Mouse (Mus musculus) embryo, embryonic 11 days (tissue): ENCODE measurements around the gene Gm10382.
"Not testable (repeated sequence)": the region's sequence is repeated elsewhere in the genome, so short reads cannot be mapped to it uniquely, and the experiment has no call there.

Source experiments
- DNase-seq: peaks from one replicate; pipeline ENCODE4 v3.0.0-alpha.2; 2015

Gene Gm10382

GRCm38 (mm10) chr5:125393622-125394603 lies 4.8 kb downstream of the Gm10382 start:
- DNase-seq, result peak; percentile 93

GRCm38 (mm10) chr5:125395008-125395407 lies 5.9 kb downstream of the Gm10382 start:
- no peak for DNase-seq

GRCm38 (mm10) chr5:125400903-125401302 lies 11.8 kb downstream of the Gm10382 start:
- no peak for DNase-seq

GRCm38 (mm10) chr5:125402476-125402875 lies 13.4 kb downstream of the Gm10382 start:
- no peak for DNase-seq

GRCm38 (mm10) chr5:125402991-125403390 lies 13.9 kb downstream of the Gm10382 start:
- DNase-seq, result no peak

- peak; percentile 78 for DNase-seq
Observed at GRCm38 (mm10) chr5:125403481-125404465, 14.7 kb downstream of the Gm10382 start.

- DNase-seq, result peak; percentile 61
Observed at GRCm38 (mm10) chr5:125404536-125404902, 15.4 kb downstream of the Gm10382 start.

- DNase-seq, result peak; percentile 89
Observed at GRCm38 (mm10) chr5:125404903-125405545, 15.9 kb downstream of the Gm10382 start.

GRCm38 (mm10) chr5:125405546-125406248 lies 16.6 kb downstream of the Gm10382 start:
- DNase-seq, result peak; percentile 88

GRCm38 (mm10) chr5:125406322-125407016 lies 17.3 kb downstream of the Gm10382 start:
- DNase-seq, result peak; percentile 68

GRCm38 (mm10) chr5:125407020-125407830 lies 18.1 kb downstream of the Gm10382 start:
- DNase-seq, result no peak

GRCm38 (mm10) chr5:125407910-125408575 lies 18.9 kb downstream of the Gm10382 start:
- DNase-seq, result no peak

GRCm38 (mm10) chr5:125408842-125409241 lies 19.7 kb downstream of the Gm10382 start:
- peak; percentile 88 for DNase-seq

- peak; percentile 75 for DNase-seq
Observed at GRCm38 (mm10) chr5:125409348-125410090, 20.4 kb downstream of the Gm10382 start.

- DNase-seq, result no peak
Observed at GRCm38 (mm10) chr5:125411972-125412530, 22.9 kb downstream of the Gm10382 start.

GRCm38 (mm10) chr5:125412536-125412935 lies 23.4 kb downstream of the Gm10382 start:
- DNase-seq, result not testable (repeated sequence)

GRCm38 (mm10) chr5:125413763-125414162 lies 24.6 kb downstream of the Gm10382 start:
- no peak for DNase-seq

- no peak for DNase-seq
Observed at GRCm38 (mm10) chr5:125416183-125416582, 27.1 kb downstream of the Gm10382 start.

GRCm38 (mm10) chr5:125418636-125419035 lies 29.5 kb downstream of the Gm10382 start:
- DNase-seq, result no peak
